8 mouse cellular contexts compared by ENCODE assay signal in the genomic region with DNA sequence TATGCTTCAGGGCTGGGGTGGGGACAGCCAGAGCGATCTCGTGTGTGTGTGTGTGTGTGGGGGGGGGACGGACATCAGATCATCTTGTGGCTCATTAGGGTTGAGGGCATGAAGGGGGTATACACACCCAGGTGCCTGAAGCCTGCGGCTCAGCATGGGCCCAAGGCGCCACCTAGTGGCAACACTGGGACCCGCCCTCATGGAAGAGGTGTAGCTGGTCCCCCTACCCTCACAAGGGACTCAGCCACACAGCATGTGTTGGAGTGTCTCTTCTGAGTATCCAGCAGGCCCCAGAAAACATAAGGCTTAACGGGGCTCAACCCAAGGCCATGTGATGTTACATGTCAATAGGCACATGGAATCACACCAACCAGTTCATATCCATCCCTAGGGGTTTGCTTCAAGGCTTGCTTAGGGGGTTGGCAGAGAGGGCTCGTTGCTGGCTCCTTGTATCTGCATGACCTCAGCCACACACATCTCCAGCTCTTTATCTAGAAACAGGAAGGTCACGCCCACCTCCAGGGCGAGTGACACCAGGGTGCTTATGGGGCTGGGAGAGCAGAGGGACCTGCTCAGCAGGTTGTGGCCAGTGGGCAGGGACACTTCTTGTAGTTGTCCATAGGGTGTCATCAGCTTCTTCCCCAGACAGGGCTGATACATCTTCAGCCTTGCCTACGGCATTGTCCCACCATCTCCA.
DNase-seq lines count a peak whose midpoint lies in the region; ATAC-seq and TF ChIP-seq lines count a peak whose summit lies in the region.

No protein-coding gene starts in this region.

- no peaks in the 10 kb centered on the region for H3K9me3 ChIP-seq in kidney, embryonic 14.5 days (ENCODE audit: control insufficient read depth, low read length)
- no peaks in the 10 kb centered on the region for H3K9me3 ChIP-seq in liver, embryonic 16.5 days (replicated peaks; ENCODE audit: control insufficient read depth, low read length)

- H3K4me1 ChIP-seq in kidney, embryonic 14.5 days (ENCODE audit: control insufficient read depth, insufficient read depth, low read length): no peaks in the 10 kb centered on the region
- no peaks in the 10 kb centered on the region; the same call in 1 of the 2 replicates for H3K4me1 ChIP-seq in liver, embryonic 16.5 days (ENCODE audit: control insufficient read depth, low read depth, low read length)
- no peaks in the 10 kb centered on the region for H3K4me1 ChIP-seq in olfactory bulb, adult 2 months (ENCODE audit: control insufficient read depth, insufficient read depth, low read length)

- no peak overlapping the region for H3K4me2 ChIP-seq in kidney, embryonic 14.5 days (replicated peaks; ENCODE audit: low read depth, low read length)
- no peak overlapping the region for H3K4me2 ChIP-seq in liver, embryonic 16.5 days (ENCODE audit: low read depth, low read length)

- no peak overlapping the region for H3K9ac ChIP-seq in kidney, embryonic 14.5 days (ENCODE audit: low read depth, low read length)
- no peak overlapping the region for H3K9ac ChIP-seq in liver, embryonic 16.5 days (ENCODE audit: low read depth, low read length)

- peak; percentile 92 for TF ChIP-seq CTCF in olfactory bulb, adult 2 months (IDR thresholded peaks at IDR 0.05; ENCODE audit: insufficient read depth, low read depth, low read length)

- ATAC-seq in kidney, embryonic 14.5 days (ENCODE audit: low FRiP score, low TSS enrichment): peak; percentile 79
- ATAC-seq in liver, embryonic 16.5 days (ENCODE audit: low read depth): peak; percentile 35; the same call in 1 of the 2 replicates

- H3K36me3 ChIP-seq in kidney, embryonic 14.5 days (ENCODE audit: control insufficient read depth, insufficient read depth, low read length): peaks cover 37% of the 10 kb centered on the region
- peaks cover 8% of the 10 kb centered on the region; the same call in 1 of the 2 replicates for H3K36me3 ChIP-seq in liver, embryonic 16.5 days (ENCODE audit: control insufficient read depth, insufficient read depth)

- TF ChIP-seq POLR2A in olfactory bulb, adult 2 months (IDR thresholded peaks at IDR 0.05; ENCODE audit: insufficient read depth, low read depth, low read length): no peak

- peak; percentile 32 to 59 for DNase-seq in urinary bladder, adult 18-20 months (ENCODE audit: low spot score in 2 of 2)
- DNase-seq in urinary bladder, postnatal 10 days (ENCODE audit: low spot score): no peak
- peak; percentile 78 for DNase-seq in embryo, embryonic 10 days (ENCODE audit: low spot score)
- peak; percentile 51 for DNase-seq in gastrocnemius, postnatal 25 days
- peak; percentile 67 to 88 for DNase-seq in thymus, postnatal 10 days (ENCODE audit: low spot score in 2 of 2)

- H3K27me3 ChIP-seq in kidney, embryonic 14.5 days (ENCODE audit: control insufficient read depth, insufficient read depth, low read length): no peaks in the 10 kb centered on the region
- no peaks in the 10 kb centered on the region for H3K27me3 ChIP-seq in liver, embryonic 16.5 days (ENCODE audit: control insufficient read depth, insufficient read depth, low read depth, low read length)

- H3K4me3 ChIP-seq in kidney, embryonic 14.5 days (ENCODE audit: low read length): no peak overlapping the region
- H3K4me3 ChIP-seq in liver, embryonic 16.5 days (ENCODE audit: low read depth, low read length): no peak overlapping the region
- no peak overlapping the region for H3K4me3 ChIP-seq in olfactory bulb, adult 2 months (ENCODE audit: insufficient read depth, low read depth, low read length)

- 35% methylated on average over 11 of the region's 11 CpGs for WGBS in kidney, embryonic 14.5 days
- 20% methylated on average over 11 of the region's 11 CpGs for WGBS in liver, embryonic 16.5 days (ENCODE audit: insufficient replicate concordance)
- WGBS in olfactory bulb, adult 2 months: 42% methylated on average over 11 of the region's 11 CpGs

- no peak overlapping the region for H3K27ac ChIP-seq in kidney, embryonic 14.5 days (ENCODE audit: low read depth, low read length)
- no peak overlapping the region for H3K27ac ChIP-seq in liver, embryonic 16.5 days (ENCODE audit: low read length)
- H3K27ac ChIP-seq in olfactory bulb, adult 2 months (ENCODE audit: insufficient read depth, low read depth, low read length): no peak overlapping the region
